Mouse (Mus musculus) embryo, embryonic 11.5 days (tissue): ENCODE measurements at regions not wholly inside any gene's neighbourhood (a gene's known extent, or its start where the extent isn't known, plus 50 kb on each side); places are given as distances from the start of the nearest gene placed in this dataset.

Source experiments
- DNase-seq: peaks from one replicate; pipeline ENCODE4 v3.0.0-alpha.2; 2012; ENCODE audit warnings: low read depth, low spot score

DNA sequence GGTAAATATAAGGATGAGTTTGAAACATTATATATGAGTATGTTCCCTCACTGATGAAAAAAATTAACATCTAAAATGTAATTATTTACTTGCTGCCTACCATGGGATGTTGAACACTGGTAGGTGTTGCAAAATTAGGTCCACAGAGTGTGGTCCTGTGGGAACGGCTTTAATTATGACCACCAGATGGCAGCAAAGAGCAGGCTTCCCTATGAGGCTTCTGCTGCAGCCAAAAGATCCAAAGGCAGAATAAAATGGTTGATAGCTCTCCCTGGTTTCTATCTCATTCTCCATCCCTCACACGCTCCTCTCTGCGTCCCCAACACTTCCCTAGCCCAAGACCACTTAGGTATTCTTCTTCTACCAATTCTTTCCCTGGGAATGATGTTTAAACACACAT lies 54.6 kb upstream of the Cit start:
- peak; percentile 42 for DNase-seq
